Mouse (Mus musculus) stomach, postnatal 0 days (tissue): Measurements from ENCODE around the gene Tff3. TPM values are rescaled to one million over a fixed set of nuclear protein-coding genes. Genes with fewer than 3 reads are reported as not detected.

Experiments used
- ATAC-seq: fragments of 200-750 bp; cut with Nextera tagmentation; 2 replicates; pipeline ENCODE4 v1.8.0; 2017; ENCODE audit not compliant: low FRiP score, low TSS enrichment
- DNase-seq: peaks from one replicate; pipeline ENCODE4 v3.0.0-alpha.2; 2016; ENCODE audit warnings: low spot score
- H3K27ac ChIP-seq: fragments of 300-500 bp; sonication (generic); replicated peaks from 2 replicates; pipeline ENCODE4 v1.5.1; 2014; ENCODE audit warnings: mild to moderate bottlenecking, control low read depth
- H3K27me3 ChIP-seq: fragments of 300-500 bp; sonication (generic); 2 replicates; pipeline ENCODE4 v1.6.1; 2014; ENCODE audit warnings: low read length; ENCODE audit not compliant: control insufficient read depth, insufficient read depth
- H3K36me3 ChIP-seq: fragments of 300-500 bp; sonication (generic); 2 replicates; pipeline ENCODE4 v1.6.1; 2014; ENCODE audit warnings: low read length, mixed read lengths; ENCODE audit not compliant: control insufficient read depth, insufficient read depth
- H3K4me1 ChIP-seq: fragments of 300-500 bp; sonication (generic); replicated peaks from 2 replicates; pipeline ENCODE4 v1.6.1; 2014; ENCODE audit warnings: antibody characterized with exemption; ENCODE audit not compliant: control insufficient read depth, insufficient read depth
- H3K4me2 ChIP-seq: fragments of 300-500 bp; sonication (generic); replicated peaks from 2 replicates; pipeline ENCODE4 v1.6.1; 2014; ENCODE audit warnings: low read depth, mild to moderate bottlenecking, control low read depth, moderate library complexity
- H3K4me3 ChIP-seq: fragments of 300-500 bp; sonication (generic); 2 replicates; pipeline ENCODE4 v1.5.1; 2014; ENCODE audit warnings: low read depth, low read length, control low read depth
- H3K9ac ChIP-seq: fragments of 300-500 bp; sonication (generic); 2 replicates; pipeline ENCODE4 v1.6.1; 2014; ENCODE audit warnings: mild to moderate bottlenecking, low read length, control low read depth, mixed read lengths
- H3K9me3 ChIP-seq: fragments of 300-500 bp; sonication (generic); 2 replicates; pipeline ENCODE4 v1.6.1; 2016; ENCODE audit warnings: low read length; ENCODE audit not compliant: control insufficient read depth
- CTCF ChIP-seq: IDR thresholded peaks from 2 replicates; pipeline ENCODE4 v1.5.1; 2016; ENCODE audit warnings: antibody characterized with exemption, low read depth, mild to moderate bottlenecking, moderate library complexity
- EP300 ChIP-seq: optimal IDR thresholded peaks from 2 replicates; pipeline ENCODE3; 2016; ENCODE audit warnings: antibody characterized with exemption
- whole genome bisulfite sequencing: fragments of 180-500 bp; shearing (Covaris S2); extraction: QIAGEN DNeasy Blood & Tissue Kit; methylation state at CpG from one replicate; pipeline ENCODE4 v1.1.7; 2014; 5-methylcytosine and 5-hydroxymethylcytosine counted together
- polyA plus RNA-seq: library from polyadenylated mRNA; unstranded; fragments of >200 nt; fragmentation: Nextera tagmentation; extraction: Ambion mirVana; gene quantifications from 2 replicates; pipeline ENCODE4 v1.2.1, GENCODE M21; 2015

Tff3 gene
- polyA plus RNA-seq, 1 experiment from 2014 or later, result 10.5 TPM

DNA sequence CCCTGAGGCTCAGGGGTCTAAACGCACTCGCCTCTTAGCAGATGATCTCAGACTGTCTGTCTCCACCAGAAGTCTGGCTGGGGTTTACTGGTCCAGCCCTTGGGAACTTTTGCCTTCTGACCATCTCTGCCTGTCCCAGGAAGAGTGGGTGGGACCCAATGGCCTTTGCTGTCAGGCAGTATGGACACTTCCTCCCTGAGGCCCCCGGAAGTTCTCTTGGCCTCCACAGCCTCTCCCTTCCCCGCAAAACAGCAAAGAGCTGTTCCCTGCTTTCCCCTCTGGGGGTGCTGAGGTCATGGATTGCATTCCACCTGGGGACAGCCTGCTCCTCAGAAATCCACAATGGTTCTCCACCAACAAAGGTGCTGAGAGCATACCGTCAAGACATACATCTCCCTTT, 40.7 kb downstream of the Tff3 start:
- H3K4me1 ChIP-seq, result 0 out of 2 replicates have a peak, but pooled peaks cover 7% of the 10 kb centered on the region
- no peak overlapping the region for H3K4me2 ChIP-seq
- H3K27me3 ChIP-seq, result no peaks in the 10 kb centered on the region
- ATAC-seq (no peak), DNase-seq (no peak)
- no peak overlapping the region for H3K27ac ChIP-seq
- no peaks in the 10 kb centered on the region for H3K36me3 ChIP-seq
- H3K4me3 ChIP-seq, result no peak overlapping the region
- TF ChIP-seq EP300 (no peak), CTCF (peak; percentile 35)
- no peak overlapping the region for H3K9ac ChIP-seq
- WGBS, result 51% methylated on average over 5 of the region's 5 CpGs
- no peaks in the 10 kb centered on the region for H3K9me3 ChIP-seq

DNA sequence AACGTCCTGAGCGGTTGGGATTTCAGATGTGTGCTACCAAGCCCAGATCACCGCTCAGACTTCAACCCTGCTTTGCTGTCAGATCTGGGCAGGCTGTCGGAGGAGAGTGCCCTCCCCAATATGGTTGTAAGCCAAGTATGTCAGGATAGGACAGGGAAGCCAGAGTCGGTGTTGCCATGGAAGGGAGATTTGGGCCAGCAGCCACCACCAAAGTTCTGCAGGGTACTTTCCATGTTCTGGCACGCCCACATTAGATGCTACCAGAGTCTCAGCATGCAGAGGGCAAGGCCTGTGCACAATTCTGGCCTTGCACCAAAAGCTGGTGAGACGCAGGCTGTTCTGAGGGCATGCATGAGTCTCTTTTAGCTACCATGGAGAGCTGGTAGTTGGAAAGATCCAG, 43.2 kb downstream of the Tff3 start:
- TF ChIP-seq CTCF, result no peak
- no peak for TF ChIP-seq EP300
- Histone ChIP-seq H3K9ac (no peak overlapping the region), H3K27me3 (no peaks in the 10 kb centered on the region), H3K9me3 (no peaks in the 10 kb centered on the region), H3K4me2 (no peak overlapping the region), H3K4me1 (0 out of 2 replicates have a peak, but pooled peaks cover 7% of the 10 kb centered on the region), H3K4me3 (no peak overlapping the region), H3K27ac (no peak overlapping the region), H3K36me3 (no peaks in the 10 kb centered on the region)
- 80% methylated on average over 7 of the region's 7 CpGs for WGBS
- ATAC-seq (no peak), DNase-seq (no peak)

DNA sequence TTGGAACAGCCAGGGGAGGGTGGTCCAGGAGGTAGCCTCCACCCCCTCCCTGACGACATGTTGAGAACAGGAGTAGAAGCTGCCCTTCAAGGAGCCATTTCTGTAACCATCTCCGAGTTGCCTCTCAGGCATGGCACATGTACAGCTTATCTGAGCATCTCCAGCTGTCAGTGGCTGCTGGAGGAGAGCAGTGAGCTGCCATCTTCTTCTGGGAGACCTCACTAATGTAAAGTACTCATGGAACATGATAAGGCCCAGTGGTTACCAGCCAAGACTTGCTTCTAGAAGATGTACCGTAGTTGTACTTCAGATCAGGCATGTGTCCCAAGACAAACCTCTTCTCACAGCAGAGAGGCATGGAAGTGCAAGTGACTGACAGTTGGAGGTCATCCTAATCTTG, 43.9 kb downstream of the Tff3 start:
- TF ChIP-seq EP300, result no peak
- TF ChIP-seq CTCF, result no peak
- no peaks in the 10 kb centered on the region for H3K36me3 ChIP-seq
- no peaks in the 10 kb centered on the region for H3K27me3 ChIP-seq
- 86% methylated on average over 3 of the region's 3 CpGs for WGBS
- DNase-seq (no peak), ATAC-seq (no peak)
- H3K4me1 ChIP-seq, result 0 out of 2 replicates have a peak, but pooled peaks cover 7% of the 10 kb centered on the region
- no peak overlapping the region for H3K9ac ChIP-seq
- no peak overlapping the region for H3K4me2 ChIP-seq
- no peak overlapping the region for H3K27ac ChIP-seq
- no peaks in the 10 kb centered on the region for H3K9me3 ChIP-seq
- no peak overlapping the region for H3K4me3 ChIP-seq

DNA sequence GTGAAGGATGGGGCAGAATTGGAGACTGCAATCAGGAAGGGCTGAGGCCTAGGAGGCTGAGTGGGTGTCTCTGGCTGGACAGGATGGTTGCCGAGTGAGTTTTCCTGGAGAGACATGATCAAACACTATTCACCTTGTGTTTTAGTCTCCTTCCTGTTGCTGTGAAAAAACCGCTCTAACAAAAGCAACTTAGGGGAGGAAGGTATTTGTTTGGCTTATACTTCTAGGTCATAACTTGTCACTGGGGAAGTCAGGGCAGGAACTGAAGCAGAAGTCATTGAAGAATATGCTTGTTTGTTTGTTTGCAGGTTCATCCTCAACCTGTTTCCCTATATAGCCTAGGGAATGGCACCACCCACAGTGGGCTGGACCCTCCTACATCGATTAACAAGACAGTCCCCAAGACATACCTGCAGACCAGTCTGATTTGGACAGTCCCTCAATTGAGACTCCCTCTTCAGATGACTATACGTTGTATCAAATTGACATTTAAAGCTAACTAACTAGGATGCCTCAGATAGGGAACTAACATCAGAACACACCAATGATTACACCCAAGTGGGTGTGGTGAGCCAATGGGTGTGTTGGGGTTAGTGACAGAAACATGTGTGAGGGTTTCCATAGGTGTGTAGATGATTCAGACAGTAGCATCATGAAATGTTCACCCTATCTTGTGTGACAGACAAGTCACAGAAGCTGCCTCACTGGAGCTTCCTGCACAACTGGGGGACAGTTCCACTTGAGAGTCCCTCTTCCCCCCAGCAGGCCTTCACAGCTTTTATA, 47.0 kb downstream of the Tff3 start:
- Histone ChIP-seq H3K36me3 (no peaks in the 10 kb centered on the region), H3K27me3 (no peaks in the 10 kb centered on the region), H3K9ac (no peak overlapping the region), H3K27ac (peak overlapping the region; percentile 0; the same call in 1 of the 2 replicates), H3K4me3 (no peak overlapping the region), H3K4me1 (no peaks in the 10 kb centered on the region), H3K9me3 (no peaks in the 10 kb centered on the region), H3K4me2 (no peak overlapping the region)
- 72% methylated on average over 4 of the region's 4 CpGs for WGBS
- no peak for DNase-seq
- TF ChIP-seq EP300, result no peak
- TF ChIP-seq CTCF, result no peak
- ATAC-seq, result no peak

DNA sequence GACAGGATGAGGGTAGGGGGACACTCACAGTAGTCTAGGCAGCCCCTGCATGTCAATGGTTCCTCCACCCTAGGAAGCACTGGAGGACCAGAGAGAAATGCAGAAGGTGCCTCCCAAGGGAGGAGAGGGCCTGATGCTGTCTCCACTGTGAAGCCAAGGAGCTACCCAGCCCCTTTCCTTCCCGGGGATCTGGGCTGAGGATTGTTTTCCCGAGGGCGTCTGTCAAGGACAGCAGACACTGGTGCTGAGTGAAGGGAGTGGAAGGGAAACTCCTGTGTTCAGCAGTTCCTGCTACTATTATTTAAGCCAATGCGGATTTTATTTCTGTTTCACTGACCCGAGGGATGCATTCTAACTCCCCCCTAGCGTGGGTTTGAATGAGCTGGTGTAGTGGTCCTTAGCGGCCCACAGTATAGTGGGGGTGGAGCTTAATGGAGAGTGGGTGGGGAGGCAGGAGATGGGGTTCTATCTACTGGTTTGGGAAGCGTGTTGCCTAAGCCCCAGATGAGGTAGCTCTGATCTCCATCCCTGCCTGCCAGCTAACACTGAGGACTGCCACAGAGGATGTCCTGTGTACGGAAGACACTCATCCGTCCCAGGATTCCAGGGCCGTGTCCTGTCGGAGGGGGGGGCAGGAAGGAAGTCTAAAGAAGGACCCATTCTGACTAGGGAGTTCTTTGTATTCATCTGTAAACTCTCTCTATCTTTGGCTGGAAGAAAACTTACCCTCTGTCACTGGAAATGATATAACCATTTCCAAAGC, 50.2 kb downstream of the Tff3 start:
- no peak overlapping the region for H3K9ac ChIP-seq
- H3K4me3 ChIP-seq, result no peak overlapping the region
- no peaks in the 10 kb centered on the region for H3K27me3 ChIP-seq
- peak overlapping the region; percentile 8; the same call in 1 of the 2 replicates for H3K27ac ChIP-seq
- H3K4me2 ChIP-seq, result no peak overlapping the region
- no peaks in the 10 kb centered on the region for H3K4me1 ChIP-seq
- ATAC-seq (no peak), DNase-seq (no peak)
- WGBS, result 51% methylated on average over 12 of the region's 12 CpGs
- no peaks in the 10 kb centered on the region for H3K9me3 ChIP-seq
- TF ChIP-seq CTCF (no peak), EP300 (no peak)
- no peaks in the 10 kb centered on the region for H3K36me3 ChIP-seq

DNA sequence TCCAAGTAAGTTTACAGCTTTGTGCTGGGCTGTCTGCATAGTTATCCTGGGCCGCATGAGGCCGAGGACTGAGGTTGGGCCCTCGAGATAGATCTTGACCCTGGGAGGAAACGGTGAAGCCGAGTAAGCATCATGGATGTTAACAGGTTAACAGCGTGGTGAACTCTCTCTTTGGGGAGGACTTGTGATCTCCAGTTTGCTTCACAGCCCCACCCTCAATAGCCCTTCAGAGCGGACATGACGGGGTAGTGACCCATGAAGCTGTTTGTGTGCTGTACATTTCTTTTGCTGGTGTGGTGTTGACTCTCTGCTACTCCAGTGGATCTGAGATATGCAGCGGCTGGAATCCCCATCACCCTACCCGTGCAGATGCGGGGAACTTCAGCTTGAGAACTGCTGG, 50.9 kb downstream of the Tff3 start:
- no peak for TF ChIP-seq EP300
- no peak for TF ChIP-seq CTCF

More for the DNA sequence above, 50.9 kb downstream of the Tff3 start:
- H3K9me3 ChIP-seq, result no peaks in the 10 kb centered on the region
- ATAC-seq (no peak), DNase-seq (no peak)
- no peak overlapping the region for H3K4me3 ChIP-seq
- no peaks in the 10 kb centered on the region for H3K27me3 ChIP-seq
- 72% methylated on average over 11 of the region's 11 CpGs for WGBS
- H3K36me3 ChIP-seq, result no peaks in the 10 kb centered on the region
- H3K4me2 ChIP-seq, result no peak overlapping the region
- H3K4me1 ChIP-seq, result no peaks in the 10 kb centered on the region; the same call in 1 of the 2 replicates
- no peak overlapping the region for H3K9ac ChIP-seq
- H3K27ac ChIP-seq, result peak overlapping the region; percentile 19; the same call in 1 of the 2 replicates
